Mouse (Mus musculus): ENCODE measurements at regions not wholly inside any gene's neighbourhood (a gene's known extent, or its start where the extent isn't known, plus 50 kb on each side); places are given as distances from the start of the nearest gene placed in this dataset.

GRCm38 (mm10) chr16:95776010-95776409 lies 74.1 kb downstream of the Ets2 start:
- no peak for DNase-seq (ENCODE audit: low spot score in 2 of 2)

- no peak for DNase-seq (ENCODE audit: low spot score in 2 of 2)
Observed at GRCm38 (mm10) chr16:95775361-95775760, 73.5 kb downstream of the Ets2 start.

- DNase-seq (ENCODE audit: low spot score in 2 of 2) = no peak
Observed at GRCm38 (mm10) chr16:95773151-95773550, 71.3 kb downstream of the Ets2 start.

Measured in frontal cortex, postnatal 25 days (tissue).